Mouse (Mus musculus) cortical plate, adult 2 months (tissue): ENCODE measurements around the gene Dclk1.

Experiments used
- CTCF ChIP-seq: fragments of 200-500 bp; IDR thresholded peaks from 2 replicates; pipeline ENCODE4 v1.5.1; 2011; ENCODE audit warnings: mild to moderate bottlenecking, control low read depth, low read length; ENCODE audit not compliant: insufficient read depth; ENCODE audit errors: extremely low read depth
- POLR2A ChIP-seq: fragments of 200-500 bp; IDR thresholded peaks from 2 replicates; pipeline ENCODE4 v1.6.1; 2011; ENCODE audit warnings: mild to moderate bottlenecking, low read length, control low read depth; ENCODE audit not compliant: insufficient read depth; ENCODE audit errors: extremely low read depth

DNA sequence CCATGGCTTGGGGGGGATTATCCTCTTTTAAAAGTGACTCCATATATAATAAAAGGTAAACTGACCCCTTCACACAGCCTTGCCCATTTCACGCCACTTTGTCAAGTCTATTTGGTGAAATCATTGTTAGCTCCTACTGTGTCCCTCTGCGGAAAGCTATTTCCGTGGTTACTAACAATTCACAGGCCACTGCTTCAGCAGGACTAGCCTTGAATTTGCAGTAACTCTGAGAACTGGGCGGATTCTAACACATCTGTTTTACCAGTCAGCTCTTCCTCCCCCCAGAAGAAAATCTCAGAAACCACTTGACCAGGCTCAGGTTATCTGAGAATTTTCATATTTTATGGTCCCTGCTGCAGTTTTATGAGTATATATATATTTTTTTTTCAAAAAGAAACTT, 253.7 kb downstream of the Dclk1 start:
- TF ChIP-seq POLR2A (no peak), CTCF (no peak)
